Mouse (Mus musculus): ENCODE data around the gene Hcrtr1. TPM values are rescaled to one million over a fixed set of nuclear protein-coding genes. Genes with fewer than 3 reads are reported as not detected.

Hcrtr1 gene
- polyA plus RNA-seq, 1 experiment from 2014 or later: 0.38 TPM

GRCm38 (mm10) chr4:130084331-130084945, 54.7 kb downstream of the Hcrtr1 start:
- no peak overlapping the region for H3K9ac ChIP-seq (replicated peaks)
- 62% methylated on average over 7 of the region's 7 CpGs for WGBS
- ATAC-seq (replicated peaks): no peak
- H3K27ac ChIP-seq (replicated peaks): no peak overlapping the region
- no peak overlapping the region for H3K4me2 ChIP-seq (replicated peaks)
- H3K36me3 ChIP-seq: no peaks in the 10 kb centered on the region
- peaks cover 25% of the 10 kb centered on the region for H3K4me1 ChIP-seq
- peaks cover 7% of the 10 kb centered on the region; the same call in 1 of the 2 replicates for H3K27me3 ChIP-seq
- H3K9me3 ChIP-seq: no peaks in the 10 kb centered on the region
- H3K4me3 ChIP-seq: no peak overlapping the region

- no peak overlapping the region for H3K9ac ChIP-seq (replicated peaks)
- no peaks in the 10 kb centered on the region for H3K36me3 ChIP-seq
- 41% methylated on average over 9 of the region's 9 CpGs for WGBS
- no peak overlapping the region for H3K4me2 ChIP-seq (replicated peaks)
- H3K27me3 ChIP-seq: no peaks in the 10 kb centered on the region
- H3K27ac ChIP-seq (replicated peaks): peak overlapping the region; percentile 34; the same call in 1 of the 2 replicates
- no peak for ATAC-seq (replicated peaks)
- peaks cover 38% of the 10 kb centered on the region for H3K4me1 ChIP-seq
- H3K9me3 ChIP-seq: no peaks in the 10 kb centered on the region
- H3K4me3 ChIP-seq: no peak overlapping the region
Measured at GRCm38 (mm10) chr4:130082211-130082610, 56.9 kb downstream of the Hcrtr1 start.

GRCm38 (mm10) chr4:130081345-130082190, 57.6 kb downstream of the Hcrtr1 start:
- peak overlapping the region; percentile 34 for H3K27ac ChIP-seq (replicated peaks)
- no peaks in the 10 kb centered on the region for H3K36me3 ChIP-seq
- peak; percentile 67 for ATAC-seq (replicated peaks)
- WGBS: 55% methylated on average over 19 of the region's 19 CpGs
- no peak overlapping the region for H3K4me2 ChIP-seq (replicated peaks)
- no peak overlapping the region for H3K4me3 ChIP-seq
- no peaks in the 10 kb centered on the region for H3K9me3 ChIP-seq
- H3K27me3 ChIP-seq: no peaks in the 10 kb centered on the region
- peaks cover 45% of the 10 kb centered on the region for H3K4me1 ChIP-seq
- no peak overlapping the region for H3K9ac ChIP-seq (replicated peaks)

Other genes starting within 250 kb of the Hcrtr1 start
- gene Spocd1, start 210.1 kb downstream of the Hcrtr1 start, polyA plus RNA-seq (2015; fragmentation: Nextera tagmentation; extraction: Ambion mirVana): not detected in 2 replicates
- 12.9 and 13.2 TPM in 2 replicates for gene Adgrb2, start 154.5 kb downstream of the Hcrtr1 start, polyA plus RNA-seq (2015; fragmentation: Nextera tagmentation; extraction: Ambion mirVana)
- gene Col16a1, start 91.5 kb downstream of the Hcrtr1 start, polyA plus RNA-seq (2015; fragmentation: Nextera tagmentation; extraction: Ambion mirVana): 4.6 and 5.1 TPM in 2 replicates
- gene Pef1, start 36.8 kb downstream of the Hcrtr1 start, polyA plus RNA-seq (2015; fragmentation: Nextera tagmentation; extraction: Ambion mirVana): 68.1 and 70.3 TPM in 2 replicates
- gene Tinagl1, start 35.8 kb upstream of the Hcrtr1 start, polyA plus RNA-seq (2015; fragmentation: Nextera tagmentation; extraction: Ambion mirVana): 3.7 and 5.6 TPM in 2 replicates
- 0.15 and 0.34 TPM in 2 replicates for gene Gm853, start 83.0 kb upstream of the Hcrtr1 start, polyA plus RNA-seq (2015; fragmentation: Nextera tagmentation; extraction: Ambion mirVana)
- gene Serinc2, start 139.8 kb upstream of the Hcrtr1 start, polyA plus RNA-seq (2015; fragmentation: Nextera tagmentation; extraction: Ambion mirVana): 87.4 and 97.3 TPM in 2 replicates
- gene Fabp3, start 169.2 kb upstream of the Hcrtr1 start, polyA plus RNA-seq (2015; fragmentation: Nextera tagmentation; extraction: Ambion mirVana): 95.6 and 102 TPM in 2 replicates
- 0.55 and 1.1 TPM in 2 replicates for gene Gm10570, start 169.3 kb upstream of the Hcrtr1 start, polyA plus RNA-seq (2015; fragmentation: Nextera tagmentation; extraction: Ambion mirVana)
- 84.3 and 85.0 TPM in 2 replicates for gene Zcchc17, start 220.6 kb upstream of the Hcrtr1 start, polyA plus RNA-seq (2015; fragmentation: Nextera tagmentation; extraction: Ambion mirVana)
- gene Snrnp40, start 220.8 kb upstream of the Hcrtr1 start, polyA plus RNA-seq (2015; fragmentation: Nextera tagmentation; extraction: Ambion mirVana): 135 and 148 TPM in 2 replicates

Measured in forebrain, embryonic 15.5 days (tissue).